Mouse (Mus musculus): ENCODE measurements around the gene Arpp19. TPM values are rescaled to one million over a fixed set of nuclear protein-coding genes. Genes with fewer than 3 reads are reported as not detected.

The Arpp19 gene
- polyA plus RNA-seq, 1 experiment from 2014 or later = 233 TPM

GRCm38 (mm10) chr9:75004203-75004602 is 33.2 kb upstream of the Arpp19 start:
- peaks cover 8% of the 10 kb centered on the region for H3K4me1 ChIP-seq (replicated peaks; ENCODE audit: control insufficient read depth, insufficient read depth, low read length)
- no peaks in the 10 kb centered on the region for H3K27me3 ChIP-seq (replicated peaks; ENCODE audit: control insufficient read depth, insufficient read depth, low read length)
- H3K9ac ChIP-seq (replicated peaks; ENCODE audit: low read depth, low read length) = no peak overlapping the region
- WGBS = 91% methylated on average over 10 of the region's 10 CpGs
- H3K36me3 ChIP-seq (ENCODE audit: control insufficient read depth, insufficient read depth) = peaks cover 2% of the 10 kb centered on the region
- H3K9me3 ChIP-seq (ENCODE audit: control insufficient read depth, low read length) = no peaks in the 10 kb centered on the region
- no peak overlapping the region for H3K4me3 ChIP-seq (replicated peaks; ENCODE audit: low read length)
- ATAC-seq = no peak
- H3K4me2 ChIP-seq (ENCODE audit: low read length) = no peak overlapping the region
- no peak overlapping the region for H3K27ac ChIP-seq (ENCODE audit: low read length)

DNA sequence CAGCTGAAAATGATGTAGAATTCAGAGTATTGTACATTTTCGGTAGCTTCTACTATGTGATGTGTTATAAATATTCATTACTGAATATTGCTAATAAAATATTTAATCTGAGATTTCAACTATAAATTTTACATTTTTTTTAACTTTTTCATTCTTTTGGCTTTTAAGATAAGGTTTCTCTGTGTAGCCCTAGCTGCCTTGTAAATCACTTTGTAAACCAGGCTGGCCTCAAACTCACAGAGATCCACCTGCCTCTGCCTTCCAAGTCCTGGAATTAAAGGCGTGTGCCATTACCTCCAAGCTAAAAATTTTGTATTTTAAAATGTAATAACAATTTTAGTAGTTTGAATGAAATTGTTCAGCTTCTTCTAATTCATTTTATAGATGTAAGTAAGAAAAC is 20.8 kb upstream of the Arpp19 start:
- Histone ChIP-seq H3K9me3 (ENCODE audit: control insufficient read depth, low read length) (no peaks in the 10 kb centered on the region), H3K27me3 (replicated peaks; ENCODE audit: control insufficient read depth, insufficient read depth, low read length) (no peaks in the 10 kb centered on the region), H3K9ac (replicated peaks; ENCODE audit: low read depth, low read length) (no peak overlapping the region), H3K4me2 (ENCODE audit: low read length) (no peak overlapping the region), H3K4me3 (replicated peaks; ENCODE audit: low read length) (no peak overlapping the region), H3K36me3 (ENCODE audit: control insufficient read depth, insufficient read depth) (peaks cover 36% of the 10 kb centered on the region), H3K4me1 (replicated peaks; ENCODE audit: control insufficient read depth, insufficient read depth, low read length) (no peaks in the 10 kb centered on the region), H3K27ac (ENCODE audit: low read length) (no peak overlapping the region)
- ATAC-seq = no peak
- WGBS = 81% methylated on average over 2 of the region's 2 CpGs

DNA sequence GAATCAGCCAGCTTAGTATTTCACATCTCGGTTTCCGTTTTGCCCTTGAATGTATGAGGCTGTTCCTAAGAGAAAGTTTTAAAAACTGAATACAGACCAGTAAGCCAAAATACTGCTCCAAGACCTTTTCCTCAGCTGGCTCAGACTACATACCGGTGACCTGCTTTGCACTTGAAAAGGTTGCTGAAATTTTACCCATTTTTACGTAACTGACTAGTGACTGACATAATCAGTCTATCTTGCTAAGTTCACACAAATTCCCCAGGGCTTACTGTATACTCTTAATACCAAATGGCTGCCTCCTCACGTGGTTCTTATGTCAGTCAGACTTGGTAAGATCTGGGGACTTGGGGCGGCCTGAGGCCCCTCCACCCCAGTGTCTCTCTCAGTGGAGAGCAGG is 18.2 kb upstream of the Arpp19 start:
- WGBS = 89% methylated on average over 6 of the region's 6 CpGs
- ATAC-seq = no peak

GRCm38 (mm10) chr9:75019592-75019991 is 17.8 kb upstream of the Arpp19 start:
- H3K9ac ChIP-seq (replicated peaks; ENCODE audit: low read depth, low read length) = no peak overlapping the region
- no peak overlapping the region for H3K4me2 ChIP-seq (ENCODE audit: low read length)
- H3K27ac ChIP-seq (ENCODE audit: low read length) = no peak overlapping the region
- ATAC-seq = no peak
- WGBS = 92% methylated on average over 3 of the region's 3 CpGs
- H3K4me3 ChIP-seq (replicated peaks; ENCODE audit: low read length) = no peak overlapping the region
- H3K27me3 ChIP-seq (replicated peaks; ENCODE audit: control insufficient read depth, insufficient read depth, low read length) = no peaks in the 10 kb centered on the region
- H3K36me3 ChIP-seq (ENCODE audit: control insufficient read depth, insufficient read depth) = peaks cover 29% of the 10 kb centered on the region
- no peaks in the 10 kb centered on the region for H3K4me1 ChIP-seq (replicated peaks; ENCODE audit: control insufficient read depth, insufficient read depth, low read length)
- H3K9me3 ChIP-seq (ENCODE audit: control insufficient read depth, low read length) = no peaks in the 10 kb centered on the region

More for the DNA sequence above, 18.2 kb upstream of the Arpp19 start:
- H3K4me1 ChIP-seq (replicated peaks; ENCODE audit: control insufficient read depth, insufficient read depth, low read length) = no peaks in the 10 kb centered on the region
- no peaks in the 10 kb centered on the region for H3K27me3 ChIP-seq (replicated peaks; ENCODE audit: control insufficient read depth, insufficient read depth, low read length)
- no peak overlapping the region for H3K9ac ChIP-seq (replicated peaks; ENCODE audit: low read depth, low read length)
- H3K9me3 ChIP-seq (ENCODE audit: control insufficient read depth, low read length) = no peaks in the 10 kb centered on the region
- no peak overlapping the region for H3K4me3 ChIP-seq (replicated peaks; ENCODE audit: low read length)
- no peak overlapping the region for H3K27ac ChIP-seq (ENCODE audit: low read length)
- peaks cover 29% of the 10 kb centered on the region for H3K36me3 ChIP-seq (ENCODE audit: control insufficient read depth, insufficient read depth)
- no peak overlapping the region for H3K4me2 ChIP-seq (ENCODE audit: low read length)

DNA sequence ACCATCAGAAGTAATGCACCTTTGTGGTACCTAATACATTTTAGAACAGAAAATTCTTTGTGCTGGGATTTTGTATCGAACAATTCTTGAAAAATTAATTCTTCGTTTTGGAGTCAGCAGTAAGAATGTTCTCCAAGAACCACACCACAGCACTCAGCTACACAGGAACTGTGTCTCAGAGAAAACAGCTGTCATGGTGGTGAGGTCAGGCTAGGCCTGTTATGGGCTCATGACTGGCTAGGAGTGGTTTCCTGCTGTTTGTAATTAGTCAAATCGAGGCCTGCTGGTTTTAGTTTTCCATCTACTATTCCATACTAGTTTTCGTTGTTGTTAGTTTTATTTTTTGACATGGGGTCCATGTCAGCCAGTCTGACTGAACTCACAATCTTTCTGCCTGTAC is 16.9 kb upstream of the Arpp19 start:
- Histone ChIP-seq H3K4me2 (ENCODE audit: low read length) (no peak overlapping the region), H3K4me3 (replicated peaks; ENCODE audit: low read length) (no peak overlapping the region), H3K9ac (replicated peaks; ENCODE audit: low read depth, low read length) (no peak overlapping the region), H3K36me3 (ENCODE audit: control insufficient read depth, insufficient read depth) (peaks cover 26% of the 10 kb centered on the region), H3K9me3 (ENCODE audit: control insufficient read depth, low read length) (no peaks in the 10 kb centered on the region), H3K27ac (ENCODE audit: low read length) (no peak overlapping the region), H3K4me1 (replicated peaks; ENCODE audit: control insufficient read depth, insufficient read depth, low read length) (no peaks in the 10 kb centered on the region), H3K27me3 (replicated peaks; ENCODE audit: control insufficient read depth, insufficient read depth, low read length) (no peaks in the 10 kb centered on the region)
- ATAC-seq = no peak
- WGBS = 83% methylated on average over 4 of the region's 4 CpGs

- Histone ChIP-seq H3K4me2 (ENCODE audit: low read length) (no peak overlapping the region), H3K36me3 (ENCODE audit: control insufficient read depth, insufficient read depth) (peaks cover 24% of the 10 kb centered on the region)
These were observed 14.9 kb upstream of the Arpp19 start for GRCm38 (mm10) chr9:75022546-75022945.

GRCm38 (mm10) chr9:75023150-75023894 is 14.1 kb upstream of the Arpp19 start:
- no peak overlapping the region for H3K4me2 ChIP-seq (ENCODE audit: low read length)
- H3K9me3 ChIP-seq (ENCODE audit: control insufficient read depth, low read length) = no peaks in the 10 kb centered on the region
- no peaks in the 10 kb centered on the region for H3K4me1 ChIP-seq (replicated peaks; ENCODE audit: control insufficient read depth, insufficient read depth, low read length)
- peaks cover 20% of the 10 kb centered on the region for H3K36me3 ChIP-seq (ENCODE audit: control insufficient read depth, insufficient read depth)
- no peak overlapping the region for H3K4me3 ChIP-seq (replicated peaks; ENCODE audit: low read length)
- no peaks in the 10 kb centered on the region for H3K27me3 ChIP-seq (replicated peaks; ENCODE audit: control insufficient read depth, insufficient read depth, low read length)
- WGBS = 83% methylated on average over 5 of the region's 5 CpGs
- no peak for ATAC-seq
- no peak overlapping the region for H3K27ac ChIP-seq (ENCODE audit: low read length)
- no peak overlapping the region for H3K9ac ChIP-seq (replicated peaks; ENCODE audit: low read depth, low read length)

More at GRCm38 (mm10) chr9:75022546-75022945, 14.9 kb upstream of the Arpp19 start:
- H3K27me3 ChIP-seq (replicated peaks; ENCODE audit: control insufficient read depth, insufficient read depth, low read length) = no peaks in the 10 kb centered on the region
- H3K27ac ChIP-seq (ENCODE audit: low read length) = no peak overlapping the region
- H3K9me3 ChIP-seq (ENCODE audit: control insufficient read depth, low read length) = no peaks in the 10 kb centered on the region
- ATAC-seq = no peak
- WGBS = 91% methylated on average over 7 of the region's 7 CpGs
- H3K4me3 ChIP-seq (replicated peaks; ENCODE audit: low read length) = no peak overlapping the region
- no peak overlapping the region for H3K9ac ChIP-seq (replicated peaks; ENCODE audit: low read depth, low read length)
- no peaks in the 10 kb centered on the region for H3K4me1 ChIP-seq (replicated peaks; ENCODE audit: control insufficient read depth, insufficient read depth, low read length)

DNA sequence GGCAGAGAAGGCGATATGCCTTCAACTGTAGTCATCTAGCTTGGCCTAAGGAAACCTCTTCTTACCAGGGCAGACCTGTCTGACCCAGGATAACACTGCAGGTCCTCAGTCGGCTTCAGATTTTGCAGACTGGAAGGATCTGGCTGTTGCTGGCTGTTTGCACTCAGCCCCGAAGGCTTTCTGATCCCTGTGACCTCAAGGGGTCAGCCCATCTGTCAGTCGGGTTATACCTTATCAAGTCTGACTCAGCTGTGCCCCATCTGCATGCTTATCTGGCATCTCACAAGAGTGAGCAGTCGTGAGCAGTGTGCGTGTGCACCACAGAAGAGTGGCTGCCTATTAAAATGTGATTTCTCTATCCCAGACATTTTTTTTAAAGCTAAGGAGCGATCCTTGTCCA is 13.3 kb upstream of the Arpp19 start:
- H3K4me3 ChIP-seq (replicated peaks; ENCODE audit: low read length) = no peak overlapping the region
- H3K9ac ChIP-seq (replicated peaks; ENCODE audit: low read depth, low read length) = no peak overlapping the region
- no peak for ATAC-seq
- no peaks in the 10 kb centered on the region for H3K27me3 ChIP-seq (replicated peaks; ENCODE audit: control insufficient read depth, insufficient read depth, low read length)
- H3K4me2 ChIP-seq (ENCODE audit: low read length) = no peak overlapping the region
- 78% methylated on average over 7 of the region's 7 CpGs for WGBS
- no peak overlapping the region for H3K27ac ChIP-seq (ENCODE audit: low read length)
- peaks cover 20% of the 10 kb centered on the region for H3K36me3 ChIP-seq (ENCODE audit: control insufficient read depth, insufficient read depth)
- H3K4me1 ChIP-seq (replicated peaks; ENCODE audit: control insufficient read depth, insufficient read depth, low read length) = no peaks in the 10 kb centered on the region
- no peaks in the 10 kb centered on the region for H3K9me3 ChIP-seq (ENCODE audit: control insufficient read depth, low read length)

GRCm38 (mm10) chr9:75025689-75026088 is 11.7 kb upstream of the Arpp19 start:
- Histone ChIP-seq H3K9me3 (ENCODE audit: control insufficient read depth, low read length) (no peaks in the 10 kb centered on the region), H3K4me1 (replicated peaks; ENCODE audit: control insufficient read depth, insufficient read depth, low read length) (no peaks in the 10 kb centered on the region), H3K27ac (ENCODE audit: low read length) (no peak overlapping the region), H3K36me3 (ENCODE audit: control insufficient read depth, insufficient read depth) (peaks cover 6% of the 10 kb centered on the region), H3K9ac (replicated peaks; ENCODE audit: low read depth, low read length) (no peak overlapping the region), H3K27me3 (replicated peaks; ENCODE audit: control insufficient read depth, insufficient read depth, low read length) (no peaks in the 10 kb centered on the region), H3K4me2 (ENCODE audit: low read length) (no peak overlapping the region), H3K4me3 (replicated peaks; ENCODE audit: low read length) (no peak overlapping the region)
- 67% methylated on average over 6 of the region's 6 CpGs for WGBS
- no peak for ATAC-seq

DNA sequence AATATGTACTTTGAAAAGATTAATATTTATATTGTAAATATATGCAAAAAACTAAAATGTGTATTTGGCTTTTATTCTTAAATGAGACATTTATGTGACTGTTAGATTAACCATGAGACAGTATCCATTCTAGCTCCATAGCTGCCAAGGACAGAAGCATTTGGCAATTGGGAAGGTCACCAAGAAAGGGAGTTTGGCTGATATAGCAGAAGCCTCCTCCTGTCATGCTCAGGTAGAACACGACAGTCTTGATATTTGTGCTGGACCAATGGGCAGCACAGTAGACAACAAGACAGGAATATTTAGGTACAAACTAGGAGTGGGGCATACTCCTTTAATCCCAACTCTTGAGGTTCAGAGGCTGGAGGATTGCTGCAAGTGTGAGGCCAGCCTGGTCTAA is 5.0 kb upstream of the Arpp19 start:
- H3K9ac ChIP-seq (replicated peaks; ENCODE audit: low read depth, low read length) = no peak overlapping the region
- H3K36me3 ChIP-seq (ENCODE audit: control insufficient read depth, insufficient read depth) = peaks cover 4% of the 10 kb centered on the region; the same call in 1 of the 2 replicates
- no peaks in the 10 kb centered on the region for H3K9me3 ChIP-seq (ENCODE audit: control insufficient read depth, low read length)
- H3K27me3 ChIP-seq (replicated peaks; ENCODE audit: control insufficient read depth, insufficient read depth, low read length) = no peaks in the 10 kb centered on the region
- no peak overlapping the region for H3K27ac ChIP-seq (ENCODE audit: low read length)
- H3K4me1 ChIP-seq (replicated peaks; ENCODE audit: control insufficient read depth, insufficient read depth, low read length) = no peaks in the 10 kb centered on the region
- no peak overlapping the region for H3K4me3 ChIP-seq (replicated peaks; ENCODE audit: low read length)
- no peak overlapping the region for H3K4me2 ChIP-seq (ENCODE audit: low read length)
- no peak for ATAC-seq
- 93% methylated on average over 1 of the region's 1 CpGs for whole genome bisulfite sequencing

All from forebrain, embryonic 16.5 days (tissue).